Mouse (Mus musculus) CH12.LX (cell line): ENCODE results near the gene Atp2a3.

Experiments used
- ETS1 ChIP-seq: conservative IDR thresholded peaks from 2 replicates; pipeline ENCODE4 v1.6.1; 2012; ENCODE audit warnings: low read depth, mild to moderate bottlenecking, inconsistent platforms, low read length, improper control_type of control experiment, moderate library complexity
- GABPA ChIP-seq: IDR thresholded peaks from 2 replicates; pipeline ENCODE4 v1.6.1; 2012; ENCODE audit warnings: low read depth, low read length, improper control_type of control experiment, inconsistent platforms; ENCODE audit not compliant: insufficient replicate concordance
- KAT2A ChIP-seq: IDR thresholded peaks from 2 replicates; pipeline ENCODE4 v1.6.1; 2012; ENCODE audit warnings: low read length, improper control_type of control experiment, inconsistent platforms; ENCODE audit not compliant: insufficient replicate concordance
- POLR2A ChIP-seq: IDR thresholded peaks from 2 replicates; pipeline ENCODE4 v1.6.1; 2011; ENCODE audit warnings: low read depth, mild to moderate bottlenecking, improper control_type of control experiment, low read length
- ZC3H11A ChIP-seq: IDR thresholded peaks from 2 replicates; pipeline ENCODE4 v1.6.1; 2012; ENCODE audit warnings: low read depth, mild to moderate bottlenecking, inconsistent platforms, low read length, improper control_type of control experiment

DNA sequence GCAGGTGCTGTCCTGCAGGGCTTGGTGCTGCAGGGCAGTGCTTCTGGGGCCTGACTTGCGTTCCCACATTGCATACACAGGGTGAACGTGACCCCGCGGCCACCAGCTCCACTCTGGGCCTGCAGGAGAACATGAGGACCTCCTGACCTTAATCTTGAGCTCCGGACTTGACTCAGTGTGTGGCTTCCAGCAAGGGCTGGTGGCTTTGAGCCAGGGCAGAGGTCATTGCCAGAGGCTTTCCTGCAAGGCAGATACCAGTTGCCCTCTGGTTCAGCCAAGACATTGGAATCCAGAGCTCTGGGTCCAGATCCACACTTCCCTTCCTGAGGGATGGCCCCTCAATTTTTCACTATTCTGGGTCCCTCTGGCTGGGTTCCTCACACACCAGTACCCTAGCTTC, 53.0 kb downstream of the Atp2a3 start:
- no peak for TF ChIP-seq ETS1
- TF ChIP-seq KAT2A, result no peak
- no peak for TF ChIP-seq POLR2A
- no peak for TF ChIP-seq GABPA
- no peak for TF ChIP-seq ZC3H11A
